Mouse (Mus musculus): Measurements from ENCODE around the gene Rit1.

- TF ChIP-seq CTCF (conservative IDR thresholded peaks at IDR 0.05; ENCODE audit: low read length) (peak; percentile 51), POU5F1 (IDR thresholded peaks at IDR 0.05; ENCODE audit: borderline replicate concordance, low read length) (no peak), NANOG (IDR thresholded peaks at IDR 0.05; ENCODE audit: borderline replicate concordance, low read length) (no peak)
Measured at GRCm38 (mm10) chr3:88677399-88677798, 39.2 kb upstream of the Rit1 start.
